Mouse (Mus musculus) brain, embryonic 14.5 days (tissue): ENCODE data around the gene Srp54a.

Experiments
- CTCF ChIP-seq: fragments of 200-500 bp; IDR thresholded peaks from 2 replicates; pipeline ENCODE4 v1.5.1; 2012; ENCODE audit warnings: inconsistent platforms, mild to moderate bottlenecking, moderate library complexity, borderline replicate concordance; ENCODE audit not compliant: insufficient read depth, insufficient read length; ENCODE audit errors: extremely low read depth
- POLR2A ChIP-seq: fragments of 200-500 bp; IDR thresholded peaks from 2 replicates; pipeline ENCODE4 v1.6.1; 2012; ENCODE audit warnings: mild to moderate bottlenecking, inconsistent platforms, borderline replicate concordance; ENCODE audit not compliant: poor library complexity, insufficient read depth, insufficient read length, severe bottlenecking; ENCODE audit errors: extremely low read depth

DNA sequence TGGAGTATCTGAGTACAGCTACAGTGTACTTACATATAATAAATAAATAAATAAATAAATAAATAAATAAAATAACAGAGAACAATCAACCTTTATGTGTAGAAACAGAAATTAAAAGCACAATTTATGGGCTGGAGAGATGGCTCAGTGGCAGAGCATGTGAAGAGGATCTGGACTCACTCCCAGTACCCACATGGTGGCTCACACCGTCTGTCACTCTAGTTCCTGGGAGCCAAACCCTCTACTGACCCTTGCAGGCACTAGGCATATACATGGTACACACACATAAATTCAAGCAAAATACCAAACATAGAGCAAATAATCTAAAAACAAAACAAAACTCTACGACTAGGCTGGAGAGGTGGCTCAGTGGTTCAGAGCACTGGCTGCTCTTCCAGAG, 4.8 kb upstream of the Srp54a start:
- TF ChIP-seq POLR2A (no peak), CTCF (no peak)
